Mouse (Mus musculus) erythroblast, embryonic 14.5 days (primary cell): Measurements from ENCODE around the gene Lgals1.

ENCODE experiments used
- GATA1 ChIP-seq: IDR thresholded peaks from 2 replicates; pipeline ENCODE4 v1.6.1; 2012; ENCODE audit warnings: low read length, inconsistent platforms, mixed read lengths
- TAL1 ChIP-seq: IDR thresholded peaks from 3 replicates; pipeline ENCODE4 v1.6.1; 2012; ENCODE audit warnings: low read length, inconsistent platforms, mixed read lengths

DNA sequence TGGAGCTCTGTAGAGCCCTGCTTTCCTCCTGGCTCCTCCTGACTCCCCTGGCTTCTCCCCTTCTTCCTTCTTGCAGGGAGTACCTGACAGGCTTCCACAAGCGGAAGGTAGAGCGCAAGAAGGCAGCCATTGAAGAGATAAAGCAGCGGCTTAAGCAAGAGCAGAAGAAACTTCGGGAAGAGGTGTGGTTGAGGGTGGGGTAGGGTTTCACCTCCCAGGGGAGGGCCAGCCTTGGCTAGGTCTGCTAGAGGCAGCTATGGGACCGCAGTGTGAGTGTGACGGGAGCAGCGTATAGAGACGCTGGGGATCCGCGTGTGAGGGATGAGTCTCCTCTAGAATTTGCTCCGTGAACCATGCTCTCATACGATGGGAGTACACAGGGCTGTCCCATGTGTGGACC is 9.9 kb downstream of the Lgals1 start:
- TF ChIP-seq GATA1 (no peak), TAL1 (no peak)
